Mouse (Mus musculus) intestine, embryonic 15.5 days (tissue): ENCODE measurements around the gene Klc2. TPM values are rescaled to one million over a fixed set of nuclear protein-coding genes. Genes with fewer than 3 reads are reported as not detected.

Experiments used
- ATAC-seq: fragments of 200-750 bp; cut with Nextera tagmentation; 2 replicates; pipeline ENCODE4 v1.8.0; 2017; ENCODE audit warnings: moderate TSS enrichment, moderate library complexity
- H3K27ac ChIP-seq: fragments of 300-500 bp; sonication (generic); 2 replicates; pipeline ENCODE4 v1.5.1; 2015; ENCODE audit warnings: mild to moderate bottlenecking, inconsistent platforms
- H3K27me3 ChIP-seq: fragments of 300-500 bp; sonication (generic); replicated peaks from 2 replicates; pipeline ENCODE4 v1.6.1; 2015; ENCODE audit warnings: inconsistent platforms
- H3K36me3 ChIP-seq: fragments of 300-500 bp; sonication (generic); 2 replicates; pipeline ENCODE4 v1.6.1; 2015; ENCODE audit warnings: inconsistent platforms
- H3K4me1 ChIP-seq: fragments of 300-500 bp; sonication (generic); replicated peaks from 2 replicates; pipeline ENCODE4 v1.6.1; 2015; ENCODE audit warnings: inconsistent platforms
- H3K4me2 ChIP-seq: fragments of 300-500 bp; sonication (generic); replicated peaks from 2 replicates; pipeline ENCODE4 v1.6.1; 2015; ENCODE audit warnings: mild to moderate bottlenecking, inconsistent platforms
- H3K4me3 ChIP-seq: fragments of 300-500 bp; sonication (generic); replicated peaks from 2 replicates; pipeline ENCODE4 v1.5.1; 2015; ENCODE audit warnings: inconsistent platforms
- H3K9ac ChIP-seq: fragments of 300-500 bp; sonication (generic); 2 replicates; pipeline ENCODE4 v1.6.1; 2015; ENCODE audit warnings: inconsistent platforms
- H3K9me3 ChIP-seq: fragments of 300-500 bp; sonication (generic); 2 replicates; pipeline ENCODE4 v1.6.1; 2016; ENCODE audit warnings: inconsistent platforms
- WGBS: fragments of 180-500 bp; shearing (Covaris S2); methylation state at CpG from one replicate; pipeline ENCODE4 v1.1.7; 2015; 5-methylcytosine and 5-hydroxymethylcytosine counted together
- polyA plus RNA-seq: library from polyadenylated mRNA; unstranded; fragments of >200 nt; fragmentation: Nextera tagmentation; extraction: Ambion mirVana; gene quantifications from 2 replicates; pipeline ENCODE4 v1.2.1, GENCODE M21; 2015

Klc2 gene
- polyA plus RNA-seq, 1 experiment from 2014 or later: 16.6 TPM

GRCm38 (mm10) chr19:5068570-5069234 lies 49.7 kb downstream of the Klc2 start:
- Histone ChIP-seq H3K4me3 (peak overlapping the region; percentile 55), H3K36me3 (no peaks in the 10 kb centered on the region), H3K27me3 (peaks cover 21% of the 10 kb centered on the region), H3K9me3 (no peaks in the 10 kb centered on the region), H3K4me2 (peak overlapping the region; percentile 90), H3K4me1 (peaks cover 64% of the 10 kb centered on the region), H3K27ac (peak overlapping the region; percentile 86), H3K9ac (peak overlapping the region; percentile 79)
- ATAC-seq: no peak
- WGBS: 33% methylated on average over 21 of the region's 21 CpGs

- Histone ChIP-seq H3K36me3 (no peaks in the 10 kb centered on the region), H3K9me3 (no peaks in the 10 kb centered on the region), H3K4me2 (peak within 1 kb of the TSS; percentile 90), H3K27me3 (peaks cover 21% of the 10 kb centered on the region), H3K9ac (peak within 1 kb of the TSS; percentile 79), H3K4me3 (peak within 1 kb of the TSS; percentile 55), H3K27ac (peak within 1 kb of the TSS; percentile 86), H3K4me1 (peaks cover 63% of the 10 kb centered on the region)
- peak; percentile 66 for ATAC-seq
- 2% methylated on average over 55 of the region's 56 CpGs for WGBS
These were observed 50.3 kb downstream of the Klc2 start, which contains the start of gene Cd248 for GRCm38 (mm10) chr19:5067867-5068569. Gene Cd248 (plus strand): TSS chr19:5068078.

GRCm38 (mm10) chr19:5067040-5067799 lies 51.1 kb downstream of the Klc2 start:
- 10% methylated on average over 15 of the region's 15 CpGs for WGBS
- H3K27ac ChIP-seq: peak overlapping the region; percentile 86
- H3K4me2 ChIP-seq: peak overlapping the region; percentile 90
- H3K36me3 ChIP-seq: no peaks in the 10 kb centered on the region
- H3K9me3 ChIP-seq: no peaks in the 10 kb centered on the region
- H3K27me3 ChIP-seq: peaks cover 21% of the 10 kb centered on the region
- peak overlapping the region; percentile 55 for H3K4me3 ChIP-seq
- ATAC-seq: peak; percentile 6
- H3K9ac ChIP-seq: peak overlapping the region; percentile 79; the same call in 1 of the 2 replicates
- H3K4me1 ChIP-seq: peaks cover 58% of the 10 kb centered on the region

GRCm38 (mm10) chr19:5065104-5065503 lies 53.3 kb downstream of the Klc2 start:
- H3K27ac ChIP-seq: peak overlapping the region; percentile 15; the same call in 1 of the 2 replicates
- peaks cover 51% of the 10 kb centered on the region for H3K4me1 ChIP-seq

GRCm38 (mm10) chr19:5062446-5062845 lies 55.9 kb downstream of the Klc2 start:
- H3K9me3 ChIP-seq: no peaks in the 10 kb centered on the region

More at GRCm38 (mm10) chr19:5065104-5065503, 53.3 kb downstream of the Klc2 start:
- Histone ChIP-seq H3K36me3 (no peaks in the 10 kb centered on the region), H3K9me3 (no peaks in the 10 kb centered on the region), H3K4me3 (no peak overlapping the region), H3K27me3 (peaks cover 19% of the 10 kb centered on the region), H3K9ac (no peak overlapping the region), H3K4me2 (no peak overlapping the region)
- no peak for ATAC-seq
- WGBS: 34% methylated on average over 7 of the region's 7 CpGs

GRCm38 (mm10) chr19:5062041-5062440 lies 56.3 kb downstream of the Klc2 start:
- WGBS: 87% methylated on average over 5 of the region's 5 CpGs
- no peak overlapping the region for H3K4me2 ChIP-seq
- no peak overlapping the region for H3K27ac ChIP-seq
- H3K9ac ChIP-seq: no peak overlapping the region
- H3K36me3 ChIP-seq: no peaks in the 10 kb centered on the region
- no peak for ATAC-seq
- H3K9me3 ChIP-seq: no peaks in the 10 kb centered on the region
- H3K27me3 ChIP-seq: no peaks in the 10 kb centered on the region
- H3K4me3 ChIP-seq: no peak overlapping the region
- H3K4me1 ChIP-seq: peaks cover 40% of the 10 kb centered on the region

More at GRCm38 (mm10) chr19:5062446-5062845, 55.9 kb downstream of the Klc2 start:
- H3K4me2 ChIP-seq: no peak overlapping the region
- no peak overlapping the region for H3K9ac ChIP-seq
- no peak overlapping the region for H3K27ac ChIP-seq
- H3K4me1 ChIP-seq: peaks cover 43% of the 10 kb centered on the region
- H3K4me3 ChIP-seq: no peak overlapping the region
- H3K36me3 ChIP-seq: no peaks in the 10 kb centered on the region
- WGBS: 64% methylated on average over 6 of the region's 6 CpGs
- H3K27me3 ChIP-seq: no peaks in the 10 kb centered on the region
- no peak for ATAC-seq

GRCm38 (mm10) chr19:5060365-5061330 lies 57.7 kb downstream of the Klc2 start:
- Histone ChIP-seq H3K36me3 (no peaks in the 10 kb centered on the region), H3K27ac (peak overlapping the region; percentile 71), H3K27me3 (no peaks in the 10 kb centered on the region), H3K4me1 (peaks cover 44% of the 10 kb centered on the region), H3K4me3 (no peak overlapping the region), H3K9ac (0 out of 2 replicates have a peak overlapping the region, but pooled peaks have one; percentile 3), H3K9me3 (no peaks in the 10 kb centered on the region), H3K4me2 (no peak overlapping the region)
- ATAC-seq: peak; percentile 18
- 29% methylated on average over 5 of the region's 5 CpGs for whole genome bisulfite sequencing

GRCm38 (mm10) chr19:5058801-5059771 lies 59.3 kb downstream of the Klc2 start:
- Histone ChIP-seq H3K27me3 (0 out of 2 replicates have a peak, but pooled peaks cover 5% of the 10 kb centered on the region), H3K9ac (0 out of 2 replicates have a peak overlapping the region, but pooled peaks have one; percentile 3), H3K36me3 (no peaks in the 10 kb centered on the region), H3K27ac (peak overlapping the region; percentile 71), H3K4me2 (peak overlapping the region; percentile 22), H3K4me1 (peaks cover 38% of the 10 kb centered on the region), H3K9me3 (no peaks in the 10 kb centered on the region), H3K4me3 (no peak overlapping the region)
- 14% methylated on average over 10 of the region's 10 CpGs for WGBS
- ATAC-seq: peak; percentile 51

- H3K4me1 ChIP-seq: peaks cover 38% of the 10 kb centered on the region
- H3K4me2 ChIP-seq: peak overlapping the region; percentile 22; the same call in 1 of the 2 replicates
- no peak for ATAC-seq
- H3K36me3 ChIP-seq: no peaks in the 10 kb centered on the region
- H3K4me3 ChIP-seq: no peak overlapping the region
- no peak overlapping the region for H3K9ac ChIP-seq
- peaks cover 10% of the 10 kb centered on the region; the same call in 1 of the 2 replicates for H3K27me3 ChIP-seq
- WGBS: 25% methylated on average over 16 of the region's 16 CpGs
- H3K27ac ChIP-seq: peak overlapping the region; percentile 71
- H3K9me3 ChIP-seq: no peaks in the 10 kb centered on the region
These were observed 60.2 kb downstream of the Klc2 start for GRCm38 (mm10) chr19:5057876-5058775.
